ENCODE assay signal across 11 mouse cellular contexts in genomic region chr9:96442081-96442480, GRCm38 (mm10). TPM values are rescaled to one million over a fixed set of nuclear protein-coding genes. Genes with fewer than 3 reads are reported as not detected.
A peak's percentile ranks its signal among the peaks of the same experiment; 100 is the strongest.
DNase-seq lines count a peak whose midpoint lies in the region; ATAC-seq and TF ChIP-seq lines count a peak whose summit lies in the region.
"Had no signal": no experiment of that assay in that cellular context is flagged by ENCODE, and none has a peak within 500 bp of the region (broad histone marks: within the 10 kb centered on the region; RNA-seq: fewer than 3 reads in every experiment).

No protein-coding gene starts in this region.

- TF ChIP-seq CTCF in kidney, adult 2 months (conservative IDR thresholded peaks at IDR 0.05; ENCODE audit: insufficient read depth, insufficient read length, low read depth, low read length), result no peak

- ATAC-seq in kidney, embryonic 16.5 days (ENCODE audit: low FRiP score, low TSS enrichment), result no peak
- ATAC-seq: hindbrain, postnatal 0 days had no signal

- 23% methylated on average over 10 of the region's 10 CpGs for WGBS in kidney, embryonic 16.5 days
- WGBS in kidney, adult 2 months, result 30% methylated on average over 10 of the region's 10 CpGs

- H3K9ac ChIP-seq in kidney, embryonic 16.5 days (replicated peaks; ENCODE audit: low read length), result no peak overlapping the region
- H3K9ac ChIP-seq: heart, embryonic 13.5 days had no signal

- no peak overlapping the region for H3K27ac ChIP-seq in kidney, embryonic 16.5 days (ENCODE audit: low read length)
- no peak overlapping the region for H3K27ac ChIP-seq in kidney, adult 2 months (ENCODE audit: insufficient read depth, low read depth, low read length)
- H3K27ac ChIP-seq: heart, embryonic 13.5 days; hindbrain, postnatal 0 days had no signal

- H3K27me3 ChIP-seq in kidney, embryonic 16.5 days (ENCODE audit: insufficient read depth, low read length), result no peaks in the 10 kb centered on the region
- H3K27me3 ChIP-seq in kidney, adult 2 months (replicated peaks; ENCODE audit: control insufficient read depth, insufficient read depth, low read length), result no peaks in the 10 kb centered on the region
- H3K27me3 ChIP-seq in splenic B cell, adult 2 months (ENCODE audit: control insufficient read depth, insufficient read depth, low read length, poor library complexity, severe bottlenecking), result no peaks in the 10 kb centered on the region
- H3K27me3 ChIP-seq: heart, embryonic 13.5 days had no signal

- DNase-seq in kidney, adult 2 months, result no peak
- DNase-seq in T-cell, adult 2 months (ENCODE audit: low spot score), result peak; percentile 31
- DNase-seq in induced T-regulatory cell, adult 2 months (ENCODE audit: low read depth), result peak; percentile 56
- peak; percentile 16 for DNase-seq in splenic B cell, adult 2 months (ENCODE audit: low read depth, low spot score)
- DNase-seq in layer of hippocampus, adult 9-11 months, result no peak
- no peak for DNase-seq in lung, postnatal 25 days (ENCODE audit: low spot score)
- DNase-seq: lung, adult 2 months had no signal

- H3K36me3 ChIP-seq in kidney, embryonic 16.5 days (ENCODE audit: insufficient read depth, low read length), result no peaks in the 10 kb centered on the region
- H3K36me3 ChIP-seq in kidney, adult 2 months (ENCODE audit: control insufficient read depth, insufficient read depth, low read length), result no peaks in the 10 kb centered on the region
- no peaks in the 10 kb centered on the region for H3K36me3 ChIP-seq in splenic B cell, adult 2 months (ENCODE audit: control insufficient read depth, insufficient read depth, low read length, poor library complexity, severe bottlenecking)
- H3K36me3 ChIP-seq: heart, embryonic 13.5 days had no signal

- no peak overlapping the region for H3K4me3 ChIP-seq in kidney, embryonic 16.5 days (ENCODE audit: low read length)
- no peak overlapping the region for H3K4me3 ChIP-seq in kidney, adult 2 months (ENCODE audit: insufficient read depth, low read depth, low read length)
- H3K4me3 ChIP-seq: heart, embryonic 13.5 days; megakaryocyte, embryonic 14.5 days had no signal

- TF ChIP-seq POLR2A in kidney, adult 2 months (IDR thresholded peaks at IDR 0.05; ENCODE audit: low read depth, low read length), result no peak

- peaks cover 17% of the 10 kb centered on the region for H3K4me1 ChIP-seq in kidney, embryonic 16.5 days (ENCODE audit: insufficient read depth, low read length)
- H3K4me1 ChIP-seq in kidney, adult 2 months (ENCODE audit: control insufficient read depth, insufficient read depth, low read length), result 0 out of 2 replicates have a peak, but pooled peaks cover 6% of the 10 kb centered on the region

- H3K9me3 ChIP-seq in kidney, embryonic 16.5 days (ENCODE audit: low read length), result no peaks in the 10 kb centered on the region
- H3K9me3 ChIP-seq: heart, embryonic 13.5 days; megakaryocyte, embryonic 14.5 days had no signal

- 0 out of 2 replicates have a peak overlapping the region, but pooled peaks have one; percentile 9 for H3K4me2 ChIP-seq in kidney, embryonic 16.5 days (replicated peaks; ENCODE audit: low read depth, low read length)
- H3K4me2 ChIP-seq: heart, embryonic 13.5 days had no signal

RNA-seq across cellular contexts. Expression of gene Rnf7, which starts 36.4 kb away (rescaled TPM):
- polyA plus RNA-seq in kidney, embryonic 16.5 days (2015; fragmentation: Nextera tagmentation; extraction: Ambion mirVana), result 204 and 207 TPM in 2 replicates
- polyA plus RNA-seq in kidney, adult 2 months (2012; rRNA removed), result 229 and 261 TPM in 2 replicates

Comparison
In these comparisons a context has a peak if more than half of its experiments do, and no peak if none do; other contexts are left out.
1. DNase-seq: peak in T-cell, adult 2 months (single experiment), induced T-regulatory cell, adult 2 months (single experiment) and splenic B cell, adult 2 months (single experiment); none in kidney, adult 2 months (single experiment), layer of hippocampus, adult 9-11 months (single experiment) and lung, postnatal 25 days (single experiment).